Mouse (Mus musculus) gastrocnemius, postnatal 4 days (tissue): ENCODE measurements around the gene Krt80. TPM values are rescaled to one million over a fixed set of nuclear protein-coding genes. Genes with fewer than 3 reads are reported as not detected.

Experiments used
- microRNA-seq: library from miRNA; unstranded; fragments of <30 nt; microRNA quantifications from one replicate; pipeline ENCODE4 v1.2.0, GENCODE M21; 2021
- total RNA-seq, 2 experiments: library from RNA; stranded (reverse); gene quantifications; 2 replicates each; pipeline ENCODE4 v1.2.3; 2021

Krt80 gene
- total RNA-seq, 2 experiments from 2014 or later, result 2.7 to 3.4 TPM

Small RNAs within 50 kb of the gene (microRNA-seq; reads per million reads assigned to microRNA genes)
- gene Mir1941, result 0.85 reads per million

Other genes with a start within 250 kb of the Krt80 start
- gene Acvrl1, start 241.6 kb downstream of the Krt80 start, total RNA-seq, result 10 to 100 TPM; 24.6 to 28.1 TPM
- gene Acvr1b, start 196.1 kb downstream of the Krt80 start, total RNA-seq, result 10 to 100 TPM; 16.2 to 17.0 TPM
- 10 to 100 TPM; 14.1 to 14.7 TPM for gene Grasp, start 146.0 kb downstream of the Krt80 start, total RNA-seq
- gene Nr4a1, start 115.9 kb downstream of the Krt80 start, total RNA-seq, result 10 to 100 TPM; 25.3 to 26.0 TPM
- gene Atg101, start 85.9 kb downstream of the Krt80 start, total RNA-seq, result 10 to 100 TPM; 24.8 to 25.8 TPM
- gene 6030408B16Rik, start 77.0 kb downstream of the Krt80 start, total RNA-seq, result under 1 TPM in 1 of 2 experiments, not detected in 1; 0.59 TPM
- gene Krt7, start 40.9 kb upstream of the Krt80 start, total RNA-seq, result under 1 TPM; 0.22 to 0.39 TPM
- under 1 TPM; 0.13 to 0.15 TPM for gene Krt87, start 68.6 kb upstream of the Krt80 start, total RNA-seq
- gene Krt88, start 77.6 kb upstream of the Krt80 start, total RNA-seq, result not detected
- gene Krt81, start 93.6 kb upstream of the Krt80 start, total RNA-seq, result not detected
- gene Krt86, start 103.3 kb upstream of the Krt80 start, total RNA-seq, result not detected
- gene Krt83, start 121.3 kb upstream of the Krt80 start, total RNA-seq, result under 1 TPM in 1 of 2 experiments, not detected in 1; 0.21 TPM
- gene Gm49425, start 147.1 kb upstream of the Krt80 start, total RNA-seq, result under 1 TPM in 1 of 2 experiments, not detected in 1; 0.36 TPM
- gene Krt84, start 162.7 kb upstream of the Krt80 start, total RNA-seq, result not detected
- not detected for gene Krt82, start 180.5 kb upstream of the Krt80 start, total RNA-seq
- not detected for gene Krt90, start 192.8 kb upstream of the Krt80 start, total RNA-seq
- under 1 TPM in 1 of 2 experiments, not detected in 1; 0.08 TPM for gene Krt75, start 203.7 kb upstream of the Krt80 start, total RNA-seq